Mouse (Mus musculus) embryonic fibroblast, embryonic 13.5 days (primary cell): Measurements from ENCODE around the gene Pip4k2c. TPM values are rescaled to one million over a fixed set of nuclear protein-coding genes. Genes with fewer than 3 reads are reported as not detected.
A peak's percentile ranks its signal among the peaks of the same experiment; 100 is the strongest.

ENCODE experiments used
- H3K27ac ChIP-seq: 2 replicates; pipeline ENCODE4 v1.5.1; 2012; ENCODE audit warnings: low read length, control low read depth, inconsistent platforms; ENCODE audit not compliant: insufficient read depth
- H3K4me1 ChIP-seq: 2 replicates; pipeline ENCODE4 v1.6.1; 2011; ENCODE audit warnings: low read length; ENCODE audit not compliant: control insufficient read depth, insufficient read depth
- H3K4me3 ChIP-seq: 2 replicates; pipeline ENCODE4 v1.5.1; 2011; ENCODE audit warnings: mild to moderate bottlenecking, control low read depth, low read length; ENCODE audit not compliant: insufficient read depth
- CTCF ChIP-seq: IDR thresholded peaks from 2 replicates; pipeline ENCODE4 v1.5.1; 2011; ENCODE audit warnings: mild to moderate bottlenecking, control low read depth, low read length, moderate library complexity, borderline replicate concordance; ENCODE audit not compliant: insufficient read depth
- POLR2A ChIP-seq: IDR thresholded peaks from 2 replicates; pipeline ENCODE4 v1.6.1; 2011; ENCODE audit warnings: low read depth, mild to moderate bottlenecking, control low read depth, low read length, moderate library complexity
- polyA plus RNA-seq: library from polyadenylated mRNA; stranded (reverse); fragments of >200 nt; gene quantifications from 2 replicates; pipeline ENCODE4 v1.2.4, GENCODE M21; 2011; ENCODE audit warnings: low read depth; ENCODE audit not compliant: missing spikeins, insufficient read length

Gene Pip4k2c
- polyA plus RNA-seq, 1 experiment = 24.3 TPM

DNA sequence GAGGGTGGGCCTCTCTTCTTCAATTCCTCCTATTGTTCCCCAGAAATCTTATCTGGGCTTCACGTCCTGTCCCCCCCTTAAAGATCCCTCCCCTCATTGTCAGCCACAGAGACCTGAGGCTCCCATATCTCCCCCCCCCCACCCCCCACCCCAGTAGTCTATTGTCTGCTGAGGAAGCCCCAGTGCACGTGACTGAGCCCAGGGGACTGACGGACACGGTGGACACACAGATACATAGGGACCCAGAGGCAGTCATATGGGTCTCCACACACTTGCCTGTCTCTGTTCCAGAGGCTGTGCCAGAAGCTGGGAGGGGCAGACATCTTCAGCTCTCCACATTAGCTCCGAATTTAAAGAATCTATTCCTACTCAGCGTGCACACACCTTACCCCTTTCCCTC is 29.8 kb downstream of the Pip4k2c start:
- Histone ChIP-seq H3K27ac (no peak overlapping the region), H3K4me3 (no peak overlapping the region), H3K4me1 (0 out of 2 replicates have a peak, but pooled peaks cover 4% of the 10 kb centered on the region)
- peak; percentile 48 for TF ChIP-seq POLR2A
- TF ChIP-seq CTCF = no peak

DNA sequence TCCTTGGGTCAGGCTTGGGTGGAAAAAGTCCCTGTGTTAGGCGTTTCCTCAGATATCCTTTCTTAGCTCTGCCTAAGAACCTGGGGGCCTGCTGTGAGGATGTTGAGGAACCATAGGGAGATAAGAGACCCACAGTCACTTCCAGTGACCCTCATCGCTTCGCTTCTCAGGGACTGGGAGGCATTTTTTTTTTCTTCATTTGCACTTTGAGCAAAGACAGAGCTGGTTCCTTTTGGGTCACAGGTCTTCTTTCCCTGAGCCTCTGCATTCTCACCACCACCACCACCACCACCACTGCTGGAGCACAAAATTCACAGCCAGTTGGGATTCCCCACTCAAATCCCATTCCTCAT is 30.7 kb downstream of the Pip4k2c start:
- H3K4me3 ChIP-seq = no peak overlapping the region

DNA sequence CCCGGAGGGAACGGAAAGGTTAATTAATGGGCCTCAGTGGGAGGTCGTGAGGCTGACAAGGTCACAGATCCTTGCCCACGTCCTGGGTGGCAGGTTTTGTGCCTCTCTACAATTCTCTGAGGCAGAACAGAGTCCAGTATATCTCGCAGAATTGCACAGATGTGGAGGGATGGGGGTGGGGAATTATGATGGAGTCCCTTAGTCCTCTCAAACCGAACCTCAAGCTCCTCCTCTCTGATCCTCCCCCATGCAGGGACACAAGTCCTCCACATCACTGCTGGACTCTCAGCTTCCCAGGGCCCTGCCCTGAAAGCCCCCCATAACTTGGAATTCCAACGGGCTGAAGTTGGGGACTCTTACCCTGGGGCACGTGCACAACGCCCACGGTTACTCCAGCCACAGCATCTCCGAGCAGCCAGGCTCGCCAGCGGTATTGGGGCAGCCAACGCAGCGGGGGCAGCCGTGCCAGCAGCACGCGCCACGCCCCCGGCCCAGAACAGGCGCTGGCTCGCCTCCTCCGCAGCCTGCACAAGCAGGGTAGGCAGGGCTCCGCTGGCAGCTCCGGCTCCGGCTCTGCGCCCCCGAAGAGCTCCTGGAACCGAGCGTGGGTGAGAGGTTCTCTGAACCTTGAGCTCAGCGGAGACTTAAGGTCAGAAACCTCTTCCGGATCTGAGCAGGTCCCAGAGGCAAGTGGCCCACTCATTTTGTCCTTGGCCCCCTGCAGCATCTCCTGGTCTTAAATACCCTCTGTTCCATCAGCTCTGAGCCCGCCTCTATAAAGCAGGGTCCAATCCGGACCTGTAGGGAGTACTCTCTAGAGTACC is 31.3 kb downstream of the Pip4k2c start, which contains the start of gene Slc26a10:
Slc26a10 (minus strand) TSS at position 775 of the 824 bp plus-strand sequence.
- Histone ChIP-seq H3K4me1 (0 out of 2 replicates have a peak, but pooled peaks cover 4% of the 10 kb centered on the region), H3K27ac (no peak within 1 kb of the TSS), H3K4me3 (no peak within 1 kb of the TSS)
- TF ChIP-seq POLR2A (no peak), CTCF (no peak)

More for the DNA sequence above, 30.7 kb downstream of the Pip4k2c start:
- H3K4me1 ChIP-seq = 0 out of 2 replicates have a peak, but pooled peaks cover 4% of the 10 kb centered on the region
- H3K27ac ChIP-seq = no peak overlapping the region
- TF ChIP-seq POLR2A (no peak), CTCF (no peak)

DNA sequence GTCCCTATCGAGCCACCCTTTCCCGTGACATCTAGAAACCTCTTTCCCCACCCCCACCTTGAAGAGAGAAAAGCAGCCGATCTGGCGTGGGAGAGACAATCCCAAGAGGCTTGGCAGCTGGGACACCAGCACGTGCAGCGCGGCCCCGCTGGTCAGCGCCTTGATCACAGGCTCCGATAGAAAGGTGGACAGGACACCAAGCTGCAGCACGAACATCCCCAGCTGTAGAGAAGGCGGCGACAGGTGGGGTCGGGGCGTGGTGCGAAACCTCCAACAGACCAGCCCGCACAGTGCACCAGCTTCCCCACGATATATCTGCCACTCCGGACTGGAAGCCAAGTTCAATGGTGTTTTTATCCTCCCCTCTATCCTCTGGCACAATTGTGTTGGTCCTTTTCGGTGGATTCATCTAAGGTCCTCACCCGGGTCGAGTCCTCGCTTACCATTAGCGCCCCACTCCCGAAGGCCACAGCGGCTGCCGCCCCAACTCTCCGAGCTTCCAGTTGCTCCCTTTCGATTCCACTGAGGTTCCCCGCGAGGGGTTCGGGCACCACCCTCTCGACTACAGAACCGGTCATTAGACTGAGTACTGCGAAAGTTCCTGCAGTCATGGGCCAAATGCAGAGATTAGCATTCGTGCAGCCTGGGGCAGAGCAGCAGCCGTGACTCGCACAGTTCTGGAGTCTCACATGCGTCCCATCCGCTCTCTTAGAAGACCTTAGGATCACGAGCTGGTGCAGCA is 32.9 kb downstream of the Pip4k2c start:
- no peak overlapping the region for H3K4me3 ChIP-seq
- 0 out of 2 replicates have a peak, but pooled peaks cover 4% of the 10 kb centered on the region for H3K4me1 ChIP-seq
- TF ChIP-seq POLR2A = no peak
- no peak for TF ChIP-seq CTCF
- no peak overlapping the region for H3K27ac ChIP-seq

DNA sequence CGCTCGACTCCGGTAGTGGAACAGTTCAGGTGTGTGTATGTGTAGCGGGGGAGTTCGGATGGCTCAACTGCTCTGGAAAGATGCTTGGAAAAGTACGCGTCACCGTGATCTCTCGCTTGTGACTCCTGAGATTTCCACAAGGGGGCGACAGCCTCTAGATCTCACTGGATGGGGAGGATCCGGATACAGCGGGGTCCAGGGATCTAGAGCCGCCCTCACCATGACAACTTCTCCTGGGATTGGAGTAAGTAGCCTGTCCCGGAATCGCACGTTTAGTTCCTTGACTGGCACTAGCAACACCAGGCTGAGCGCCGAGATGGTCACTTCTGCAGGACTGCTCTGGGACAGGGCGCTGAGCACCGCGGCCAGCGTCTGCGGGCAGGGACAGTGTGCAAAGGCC is 33.7 kb downstream of the Pip4k2c start:
- Histone ChIP-seq H3K4me3 (no peak overlapping the region), H3K4me1 (0 out of 2 replicates have a peak, but pooled peaks cover 4% of the 10 kb centered on the region), H3K27ac (no peak overlapping the region)
- TF ChIP-seq POLR2A (peak; percentile 48; the same call in 1 of the 2 replicates), CTCF (peak; percentile 39; the same call in 1 of the 2 replicates)

DNA sequence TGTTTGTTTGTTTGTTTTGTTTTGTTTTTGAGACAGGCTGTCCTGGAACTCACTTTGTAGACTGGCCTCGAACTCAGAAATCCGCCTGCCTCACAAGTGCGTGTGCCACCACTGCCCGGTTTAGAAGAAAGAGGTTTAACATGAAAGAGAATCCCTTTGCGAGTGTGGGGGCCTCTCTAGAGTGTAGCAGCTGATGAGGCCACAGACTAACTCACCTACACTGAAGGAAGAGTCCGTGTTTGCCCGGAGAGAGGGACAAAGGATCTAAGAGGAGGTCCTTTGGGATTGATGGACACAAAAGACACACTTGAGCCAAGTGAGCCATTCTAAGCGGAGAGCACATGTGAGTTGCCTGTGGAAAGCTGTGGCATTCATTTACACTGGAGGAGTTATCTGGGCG is 34.1 kb downstream of the Pip4k2c start:
- no peak overlapping the region for H3K4me3 ChIP-seq
- H3K4me1 ChIP-seq = 0 out of 2 replicates have a peak, but pooled peaks cover 4% of the 10 kb centered on the region
- no peak overlapping the region for H3K27ac ChIP-seq
- TF ChIP-seq POLR2A = no peak
- TF ChIP-seq CTCF = no peak

DNA sequence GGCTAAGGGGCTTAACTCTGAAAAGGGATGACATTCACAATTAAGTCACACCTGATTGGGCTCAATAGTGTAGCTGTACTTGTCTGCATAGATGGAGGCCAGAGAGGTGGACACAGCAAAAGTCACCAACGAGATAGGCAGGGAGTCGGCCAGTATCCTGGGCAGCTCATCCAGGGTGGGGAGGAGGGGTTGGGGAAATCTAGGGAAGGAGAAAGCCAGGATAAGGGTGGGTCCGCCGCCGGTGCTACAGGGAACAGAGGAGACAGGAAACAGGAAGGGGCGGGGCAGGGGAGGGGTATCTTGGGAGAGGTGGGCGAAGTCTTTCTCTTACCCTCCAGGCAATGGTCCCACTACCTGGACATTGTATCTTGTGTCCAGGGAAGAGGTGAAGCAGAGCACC is 34.6 kb downstream of the Pip4k2c start:
- 0 out of 2 replicates have a peak, but pooled peaks cover 4% of the 10 kb centered on the region for H3K4me1 ChIP-seq
- no peak overlapping the region for H3K27ac ChIP-seq
- no peak overlapping the region for H3K4me3 ChIP-seq
- no peak for TF ChIP-seq CTCF
- no peak for TF ChIP-seq POLR2A

DNA sequence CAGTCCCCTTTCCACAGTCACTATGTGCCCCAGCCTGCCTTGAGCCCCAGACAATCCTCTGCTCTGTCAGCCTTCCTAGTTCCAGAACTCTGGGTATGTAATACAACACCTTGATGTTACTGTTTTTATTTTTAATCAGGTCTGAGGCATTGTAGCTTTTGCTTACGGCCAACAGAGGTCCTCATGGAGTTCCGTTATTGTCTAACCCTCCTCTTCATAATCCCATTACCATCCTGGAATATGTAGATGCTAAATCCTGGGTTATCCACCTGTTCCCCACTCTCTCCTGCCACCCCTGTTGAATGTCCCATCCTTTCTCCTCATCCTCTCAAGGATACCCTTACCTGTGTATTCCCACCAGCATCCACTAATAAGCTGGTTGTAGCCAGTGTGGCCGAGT is 35.2 kb downstream of the Pip4k2c start:
- Histone ChIP-seq H3K27ac (no peak overlapping the region), H3K4me3 (no peak overlapping the region), H3K4me1 (0 out of 2 replicates have a peak, but pooled peaks cover 4% of the 10 kb centered on the region)
- no peak for TF ChIP-seq POLR2A
- TF ChIP-seq CTCF = no peak

DNA sequence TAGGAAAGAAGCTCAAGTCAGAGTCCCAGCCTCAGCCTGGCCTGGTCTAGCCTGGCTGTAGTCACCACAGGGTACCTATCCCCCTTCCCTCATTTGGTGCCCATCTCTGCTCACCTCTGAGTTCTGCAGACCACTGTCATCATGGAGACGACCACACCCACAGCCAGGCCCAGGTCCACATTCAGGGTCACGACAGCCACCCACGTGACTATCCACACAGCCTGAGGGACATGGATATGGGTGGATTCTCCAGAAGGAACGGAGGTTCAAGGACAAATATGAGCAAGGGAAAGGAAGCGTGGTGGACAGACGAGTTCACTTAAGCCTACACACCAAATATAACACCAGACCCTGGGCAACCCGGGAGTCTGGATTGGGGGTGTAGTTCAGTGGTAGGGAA is 37.2 kb downstream of the Pip4k2c start:
- no peak overlapping the region for H3K27ac ChIP-seq
- TF ChIP-seq CTCF = no peak
- no peak for TF ChIP-seq POLR2A
- no peak overlapping the region for H3K4me3 ChIP-seq
- H3K4me1 ChIP-seq = no peaks in the 10 kb centered on the region
